Mouse (Mus musculus) liver, adult 2 months (tissue): ENCODE results near the gene Ipmk.

ENCODE experiments used
- CTCF ChIP-seq: fragments of 200-500 bp; IDR thresholded peaks from 2 replicates; pipeline ENCODE4 v1.5.1; 2011; ENCODE audit warnings: low read depth, low read length, control low read depth
- POLR2A ChIP-seq: fragments of 200-500 bp; IDR thresholded peaks from 2 replicates; pipeline ENCODE4 v1.6.1; 2011; ENCODE audit warnings: low read length, control low read depth; ENCODE audit not compliant: insufficient read depth; ENCODE audit errors: extremely low read depth

DNA sequence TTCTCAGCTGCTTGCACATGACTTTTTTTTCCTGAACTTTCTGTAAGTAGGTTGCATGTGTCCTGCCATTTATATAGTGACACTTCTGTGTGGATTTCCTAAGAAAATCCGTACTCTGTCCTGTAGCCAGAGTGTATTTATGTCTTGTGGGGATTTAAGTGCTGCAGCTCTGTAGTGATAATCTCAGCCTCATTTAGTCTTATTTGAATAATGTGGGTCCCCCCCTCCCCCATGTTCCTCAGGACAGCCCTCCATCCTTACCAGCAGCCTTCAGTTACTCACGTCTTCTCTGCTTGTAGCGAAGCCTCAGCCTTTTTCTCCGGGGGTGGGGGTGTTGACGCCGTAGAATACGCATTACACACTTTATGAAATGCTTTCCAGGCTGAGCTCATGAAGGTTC lies 3.7 kb downstream of the Ipmk start:
- TF ChIP-seq POLR2A (no peak), CTCF (no peak)
